Mouse (Mus musculus) retina, postnatal 7 days (tissue): ENCODE measurements at regions not wholly inside any gene's neighbourhood (a gene's known extent, or its start where the extent isn't known, plus 50 kb on each side); places are given as distances from the start of the nearest gene placed in this dataset.

ENCODE experiments used
- DNase-seq: peaks from one replicate; pipeline ENCODE4 v3.0.0-alpha.2; 2012; ENCODE audit warnings: low read depth, low spot score

DNA sequence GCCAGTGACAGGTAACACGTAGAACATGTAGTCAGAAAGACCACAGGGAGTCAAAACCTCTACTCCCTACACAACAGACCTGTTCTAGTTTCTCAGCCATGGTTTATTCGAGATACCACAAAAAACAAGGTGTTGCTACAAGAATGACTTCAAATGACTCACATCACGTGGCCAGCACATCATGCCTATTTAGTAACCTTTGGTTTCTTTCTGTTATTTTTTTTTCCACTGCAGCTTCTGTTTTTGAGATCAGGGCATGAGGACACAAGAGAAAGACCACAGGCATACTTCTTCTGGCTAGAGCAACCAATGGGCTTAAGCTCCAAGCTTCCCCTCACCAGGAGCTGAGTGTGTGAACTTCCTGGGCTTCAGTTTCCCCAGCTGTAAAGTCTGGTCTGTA, 630.7 kb downstream of the Rnf144a start:
- DNase-seq, result no peak

DNA sequence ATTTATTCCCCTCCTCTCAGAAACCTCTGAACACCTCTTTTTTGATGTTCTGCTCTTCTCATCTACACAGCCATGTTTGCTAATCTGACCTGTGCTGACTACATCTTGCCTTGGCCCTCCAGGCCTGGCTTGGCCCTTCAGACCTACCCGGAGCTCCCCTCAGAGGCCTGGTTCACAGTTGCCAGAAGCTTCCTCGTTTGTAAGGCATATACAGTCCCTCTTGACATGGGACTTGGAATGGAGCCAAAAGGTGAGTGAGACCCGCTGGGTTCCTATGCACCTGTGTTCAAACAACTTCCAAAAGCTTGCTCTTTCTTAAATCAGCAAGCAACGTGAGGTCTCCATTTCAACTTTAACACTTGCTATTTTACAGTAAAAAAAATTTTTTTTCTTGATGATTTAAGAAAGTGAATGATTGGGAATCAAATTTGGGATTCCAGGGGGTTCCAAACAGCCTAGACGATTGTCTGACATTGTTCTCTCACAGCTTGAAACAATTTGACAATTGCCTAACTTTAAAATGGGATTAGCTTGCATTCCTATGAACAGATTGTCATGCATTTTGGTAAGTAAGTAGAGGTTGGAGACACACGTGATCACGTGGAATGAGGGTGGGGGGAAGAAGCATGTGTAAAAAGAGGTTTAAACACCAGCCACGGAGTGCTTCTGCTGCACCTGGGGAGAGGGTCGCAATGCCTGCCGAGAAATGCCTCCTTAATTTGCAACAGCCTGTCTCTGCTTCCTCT, 631.9 kb downstream of the Rnf144a start:
- DNase-seq, result no peak

- no peak for DNase-seq
Observed at GRCm38 (mm10) chr12:25771856-25772255, 643.2 kb downstream of the Rnf144a start.

- no peak for DNase-seq
Observed at GRCm38 (mm10) chr12:25768644-25769043, 646.4 kb downstream of the Rnf144a start.

- DNase-seq, result no peak
Observed at GRCm38 (mm10) chr12:25763061-25763460, 652.0 kb downstream of the Rnf144a start.

GRCm38 (mm10) chr12:25757014-25757413, 658.0 kb downstream of the Rnf144a start:
- no peak for DNase-seq

DNA sequence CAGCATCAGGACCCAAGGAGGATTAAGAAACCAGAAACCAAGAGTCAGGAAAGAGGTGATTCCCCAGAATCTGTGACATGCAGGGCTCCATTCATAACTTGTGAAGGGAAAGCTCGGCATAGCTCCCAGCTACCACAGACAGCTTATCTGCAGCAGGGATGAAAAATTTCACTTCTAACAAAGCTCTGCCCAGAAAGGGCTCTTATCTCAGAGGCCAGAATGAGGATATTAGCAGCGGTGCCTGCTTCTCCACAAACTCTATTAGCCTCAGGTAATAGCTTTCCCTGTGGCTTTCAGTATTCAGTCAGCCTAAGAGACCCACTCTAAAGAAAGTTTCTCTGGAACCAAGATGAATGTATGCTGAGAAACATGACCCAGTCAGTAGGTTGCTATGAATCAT, 636.9 kb upstream of the Id2 start:
- no peak for DNase-seq

DNA sequence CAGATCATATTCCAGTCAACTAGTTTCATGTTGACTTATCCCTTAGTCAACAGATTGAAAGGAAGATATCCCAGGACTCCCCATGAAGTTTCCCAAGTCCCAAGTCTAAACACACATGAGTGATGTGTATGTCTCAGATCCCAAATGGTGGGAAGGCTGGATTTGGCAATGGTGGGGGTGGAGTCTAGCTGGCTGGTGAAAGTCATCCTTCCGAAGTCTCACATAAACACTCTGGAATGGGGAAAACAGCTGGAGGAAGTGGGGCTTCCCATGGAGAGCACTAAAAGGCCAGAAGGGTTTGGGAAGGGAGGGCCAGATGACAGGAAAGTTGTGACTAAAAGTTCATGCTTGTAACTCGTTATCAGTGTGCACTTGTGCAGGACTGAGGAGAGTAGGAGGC, 628.8 kb upstream of the Id2 start:
- DNase-seq, result no peak

DNA sequence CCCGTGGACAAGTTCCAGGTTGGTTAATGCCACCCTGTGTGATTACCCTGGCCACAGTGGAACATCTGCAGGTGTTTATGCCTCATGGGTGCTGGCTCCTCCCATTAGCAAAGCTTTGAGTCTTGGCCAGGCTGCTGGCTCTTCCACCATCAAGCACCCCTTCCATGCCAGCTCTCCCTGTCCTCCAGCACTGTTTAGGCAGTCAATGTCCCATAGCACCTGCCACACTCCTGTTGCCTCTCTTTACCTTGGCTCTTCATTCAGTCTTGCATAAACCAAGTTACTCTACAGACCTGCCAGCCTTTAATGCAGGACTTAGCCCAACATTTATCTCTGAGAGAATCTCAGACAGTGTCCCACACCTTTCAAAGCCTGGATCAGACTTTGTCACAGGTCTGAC, 614.2 kb upstream of the Id2 start:
- no peak for DNase-seq

DNA sequence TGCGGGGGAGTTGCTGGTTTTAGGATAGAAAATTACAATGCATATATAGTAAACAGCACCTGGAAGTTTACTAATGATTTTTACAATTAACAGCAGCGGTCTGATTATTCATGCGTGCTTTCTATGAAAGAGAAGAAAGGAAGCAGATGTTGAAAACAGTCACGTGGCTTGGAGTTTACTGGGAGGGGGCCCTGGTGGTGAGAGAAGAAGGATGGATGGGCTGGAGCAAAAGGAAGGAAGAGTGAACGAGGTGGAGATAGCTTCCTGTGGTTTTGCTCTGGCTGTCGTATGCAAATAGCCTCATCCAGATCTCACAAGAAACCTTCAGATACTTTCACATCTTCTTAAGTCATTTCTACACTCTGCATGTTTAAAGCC, 606.1 kb upstream of the Id2 start:
- no peak for DNase-seq

DNA sequence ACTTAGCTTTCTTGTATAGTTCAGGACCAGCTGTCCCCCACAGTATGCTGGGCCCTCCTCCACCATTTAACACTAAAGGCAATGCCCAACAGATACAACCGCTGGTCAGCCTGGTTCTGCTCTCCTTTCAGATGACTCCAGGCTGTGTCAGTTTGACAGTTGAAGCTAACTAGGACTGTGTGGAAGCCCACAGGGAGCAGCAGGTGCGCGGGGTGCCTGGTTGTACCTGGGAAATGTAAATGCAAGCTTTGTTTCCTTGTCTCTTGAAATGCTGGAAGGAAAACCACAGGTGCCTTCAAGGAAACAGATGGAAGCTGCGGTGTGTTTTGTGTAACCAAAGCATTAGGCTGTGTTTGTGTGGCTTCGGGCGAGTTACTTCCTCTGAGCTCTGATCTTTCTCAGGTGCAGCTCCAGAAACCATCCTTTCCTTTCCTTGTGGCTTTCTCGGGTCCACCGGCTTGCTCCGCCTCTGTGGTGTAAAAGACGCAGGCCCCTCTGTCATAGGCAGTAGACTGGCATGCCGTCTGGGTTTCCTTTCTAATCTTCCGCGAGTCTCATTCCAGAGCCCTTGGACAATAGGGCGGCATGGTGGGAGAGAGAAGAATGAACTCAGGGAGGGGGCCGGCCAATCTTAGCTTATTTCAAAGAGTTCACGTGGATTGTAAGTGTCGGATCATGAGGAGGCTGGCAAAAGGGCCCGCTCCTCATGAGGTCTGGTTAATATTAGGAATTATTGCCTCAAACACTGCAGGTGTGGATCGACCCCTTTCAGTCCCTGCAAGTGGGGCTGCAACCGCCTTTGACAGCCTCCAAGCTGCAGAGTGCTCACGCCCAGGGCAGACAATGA, 605.5 kb upstream of the Id2 start:
- no peak for DNase-seq

DNA sequence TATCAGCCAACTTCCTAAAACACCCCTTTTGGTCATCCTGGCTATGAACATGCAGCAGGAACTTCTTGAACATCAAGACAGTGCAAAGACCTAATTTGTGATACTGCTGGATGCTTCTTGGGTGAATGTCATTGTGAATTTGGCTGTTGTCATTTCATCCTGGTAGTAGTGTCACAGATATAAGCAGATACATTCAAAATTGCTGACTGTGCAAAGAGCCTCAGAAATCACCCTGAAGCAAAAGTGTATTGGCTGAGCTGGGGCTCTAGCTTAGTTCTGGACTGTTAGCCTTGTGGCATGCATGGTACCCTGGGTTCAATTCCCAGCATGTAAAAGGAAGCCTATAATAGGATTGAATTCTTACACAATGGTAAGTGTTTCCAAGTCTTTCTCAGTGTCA, 590.1 kb upstream of the Id2 start:
- DNase-seq, result no peak

- no peak for DNase-seq
Observed at GRCm38 (mm10) chr12:25676631-25677030, 579.7 kb upstream of the Id2 start.

GRCm38 (mm10) chr12:25668336-25668735, 571.4 kb upstream of the Id2 start:
- no peak for DNase-seq

DNA sequence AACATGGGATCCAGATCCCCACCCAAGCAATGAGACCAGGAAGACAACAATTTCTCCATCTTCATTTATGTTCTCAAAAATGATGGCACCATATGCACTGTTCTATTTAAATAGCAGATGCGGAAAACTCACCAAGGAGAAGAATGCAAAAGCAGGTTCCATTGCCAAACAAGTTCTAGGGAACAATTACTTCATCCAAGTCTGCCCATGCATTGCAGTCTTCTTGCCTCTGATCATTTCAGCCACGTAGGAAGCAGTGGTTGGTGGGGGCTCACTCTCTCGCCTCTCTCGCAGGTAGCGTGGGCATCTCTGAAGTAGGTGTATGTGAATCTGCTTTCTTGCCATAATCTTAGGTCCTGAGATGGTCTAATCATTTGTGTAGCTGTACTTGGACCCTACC, 557.5 kb upstream of the Id2 start:
- DNase-seq, result no peak

DNA sequence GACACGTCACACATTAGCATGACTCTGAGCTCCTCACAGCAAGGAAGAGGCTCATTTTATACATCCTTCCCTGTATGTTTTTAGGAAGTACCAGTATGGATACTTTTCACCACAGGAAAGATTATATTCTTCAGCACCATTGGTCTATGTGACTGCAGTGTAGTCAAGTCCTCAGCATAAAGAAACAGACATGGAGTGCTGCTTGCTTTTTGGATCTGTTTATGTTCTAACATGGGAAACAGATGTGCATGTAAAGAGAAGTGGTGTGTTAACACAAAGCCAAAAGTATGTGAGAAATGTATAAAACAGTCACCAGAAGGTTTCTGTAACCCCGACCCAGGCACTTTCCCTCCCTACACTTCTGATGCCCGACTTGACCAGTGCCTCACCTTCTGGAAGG, 553.3 kb upstream of the Id2 start:
- DNase-seq, result no peak

- DNase-seq, result no peak
Observed at GRCm38 (mm10) chr12:25628081-25628480, 531.1 kb upstream of the Id2 start.

- DNase-seq, result no peak
Observed at GRCm38 (mm10) chr12:25625858-25626257, 528.9 kb upstream of the Id2 start.

GRCm38 (mm10) chr12:25623449-25623848, 526.5 kb upstream of the Id2 start:
- DNase-seq, result no peak

DNA sequence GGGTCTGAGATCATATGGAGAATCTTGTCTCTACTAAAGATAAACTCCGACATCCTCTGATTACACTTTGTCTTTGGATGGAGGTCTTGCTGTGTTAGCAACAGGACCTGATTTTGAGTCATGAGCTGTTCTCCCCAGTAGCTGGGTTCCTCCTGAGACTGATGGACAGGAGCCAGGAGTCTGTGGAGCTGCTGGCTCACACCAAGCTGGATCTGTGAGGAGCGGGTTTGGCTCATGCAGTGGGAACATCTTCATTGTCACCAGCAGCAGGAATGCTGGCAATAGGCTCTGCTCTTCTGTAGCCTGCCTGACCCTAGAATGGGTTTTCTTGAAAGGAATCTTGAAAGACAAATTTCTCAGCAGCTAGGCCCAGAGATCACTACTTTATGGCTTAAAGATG, 524.2 kb upstream of the Id2 start:
- DNase-seq, result no peak

DNA sequence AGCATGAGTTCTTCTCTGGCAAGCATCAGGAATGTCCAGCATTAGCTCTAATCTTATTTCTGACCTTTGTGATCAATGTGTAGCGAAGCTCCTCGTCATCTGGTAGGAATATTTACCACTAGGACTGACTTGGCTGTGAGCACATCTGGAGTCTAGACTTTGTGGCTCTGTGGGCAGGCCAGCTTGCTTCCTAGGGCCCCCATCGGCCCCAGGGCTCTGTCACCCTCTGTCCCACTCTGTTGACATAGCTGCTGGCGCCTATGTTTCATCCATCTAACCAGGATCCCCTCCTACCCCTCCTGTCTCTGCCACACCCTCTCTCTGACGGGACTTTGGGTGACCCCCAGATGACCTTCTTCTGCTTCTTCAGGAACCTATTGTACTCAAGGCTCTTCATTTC, 520.6 kb upstream of the Id2 start:
- no peak for DNase-seq

DNA sequence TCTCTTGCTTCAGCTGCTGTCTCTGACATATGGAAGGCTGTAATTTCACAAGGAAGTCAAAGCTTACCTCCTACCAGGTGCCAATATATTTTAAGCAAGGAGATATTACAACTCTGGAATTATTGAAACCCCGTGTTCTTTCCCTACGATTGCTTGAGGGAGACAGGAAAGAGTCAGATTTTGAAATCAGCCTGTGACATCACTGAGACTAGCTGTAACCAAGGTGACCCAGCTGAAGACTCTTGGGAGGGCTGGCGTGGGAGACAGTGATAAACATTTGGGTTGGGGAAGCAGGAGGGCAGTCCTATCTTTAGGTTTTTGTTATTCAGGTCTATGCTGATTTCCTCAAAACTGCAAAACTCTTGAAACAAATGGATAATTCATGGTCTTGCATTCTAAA, 518.4 kb upstream of the Id2 start:
- DNase-seq, result no peak

DNA sequence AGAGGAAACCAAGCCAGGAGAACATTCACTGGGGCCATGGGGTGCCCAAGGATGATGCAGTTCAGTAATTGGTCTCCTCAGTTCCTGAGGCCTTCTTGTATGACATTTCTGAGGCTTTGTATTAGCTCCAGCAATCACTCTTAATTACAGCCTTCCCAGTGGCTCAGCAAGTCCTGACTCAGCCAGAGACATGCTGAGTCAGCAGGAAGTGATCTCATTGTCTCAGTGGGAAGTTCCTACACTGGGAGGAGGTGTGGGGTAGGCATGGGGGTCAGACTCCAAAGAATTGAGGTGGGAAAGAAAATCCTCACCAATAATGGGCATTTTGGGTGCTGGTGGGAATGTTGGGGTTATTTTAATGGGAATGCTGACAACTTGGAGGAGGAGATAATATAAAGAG, 516.5 kb upstream of the Id2 start:
- DNase-seq, result no peak
